Mouse (Mus musculus) G1E (cell line): ENCODE measurements around the gene Pard6b.

Experiments used
- CTCF ChIP-seq: IDR thresholded peaks from 2 replicates; pipeline ENCODE4 v1.5.1; 2012; ENCODE audit warnings: low read depth, low read length, inconsistent platforms, mixed read lengths
- GATA1 ChIP-seq: IDR thresholded peaks from 2 replicates; pipeline ENCODE4 v1.6.1; 2012; ENCODE audit warnings: borderline replicate concordance, low read length, inconsistent platforms, mixed read lengths
- GATA2 ChIP-seq: IDR thresholded peaks from 2 replicates; pipeline ENCODE4 v1.6.1; 2012; ENCODE audit warnings: low read depth, low read length, inconsistent platforms, borderline replicate concordance
- POLR2AphosphoS5 ChIP-seq: IDR thresholded peaks from 2 replicates; pipeline ENCODE4 v1.6.1; 2012; ENCODE audit warnings: low read depth, low read length, inconsistent platforms; ENCODE audit not compliant: insufficient replicate concordance
- TAL1 ChIP-seq: conservative IDR thresholded peaks from 2 replicates; pipeline ENCODE4 v1.6.1; 2012; ENCODE audit warnings: low read depth, low read length, inconsistent platforms, mixed read lengths

GRCm38 (mm10) chr2:168056666-168056933 lies 24.2 kb upstream of the Pard6b start:
- TF ChIP-seq CTCF (no peak), POLR2AphosphoS5 (no peak), TAL1 (no peak), GATA1 (no peak), GATA2 (no peak)
